Mouse (Mus musculus): ENCODE data around the gene Acss2. TPM values are rescaled to one million over a fixed set of nuclear protein-coding genes. Genes with fewer than 3 reads are reported as not detected.

Gene Acss2
- total RNA-seq, 2 experiments from 2014 or later: 56.2 to 61.6 TPM

- Histone ChIP-seq H3K27ac (no peak overlapping the region), H3K4me3 (no peak overlapping the region)
- no peak for DNase-seq (ENCODE audit: extremely low spot score in 1 of 2, low spot score in 2 of 2)
- TF ChIP-seq CTCF (IDR thresholded peaks at IDR 0.05): no peak
- intact Hi-C loops (cut with DNase I): no loop called here
Measured at GRCm38 (mm10) chr2:155633731-155634130, 116.0 kb downstream of the Acss2 start.

DNA sequence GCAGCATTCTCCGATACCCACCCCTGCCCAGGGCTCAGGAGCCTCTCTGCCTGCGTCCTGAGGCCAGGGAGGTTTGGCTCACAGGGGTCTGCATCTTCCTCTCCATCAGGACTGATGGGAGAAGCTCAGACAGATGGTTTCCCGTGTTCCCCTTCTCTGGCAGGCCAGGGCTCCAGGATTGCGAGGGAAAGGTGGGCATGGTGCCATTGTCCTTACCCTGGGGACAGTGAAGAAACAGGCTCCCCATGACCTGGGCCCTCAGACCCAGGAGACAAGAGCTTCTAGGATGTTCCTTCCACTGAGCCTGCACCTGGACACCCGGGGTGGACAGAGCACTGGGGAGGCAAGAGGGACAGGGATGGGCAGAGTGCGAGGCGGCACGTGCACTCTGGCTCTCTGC is 116.8 kb downstream of the Acss2 start:
- TF ChIP-seq CTCF (IDR thresholded peaks at IDR 0.05): no peak
- Histone ChIP-seq H3K27ac (no peak overlapping the region), H3K4me3 (no peak overlapping the region)
- no peak for DNase-seq (ENCODE audit: extremely low spot score in 1 of 2, low spot score in 2 of 2)
- intact Hi-C loops (cut with DNase I): no loop called here

Small RNA genes lying within 50 kb of the gene (microRNA-seq; reads per million reads assigned to microRNA genes)
- gene Mir499: 6.6 to 17.2 reads per million in 2 experiments

Other genes starting within 250 kb of the Acss2 start
- gene Map1lc3a, start 241.7 kb upstream of the Acss2 start, total RNA-seq (2021): 100 to 1,000 TPM; 313 to 317 TPM
- gene Pigu, start 160.5 kb upstream of the Acss2 start, total RNA-seq (2021): 10 to 100 TPM; 27.2 to 28.4 TPM
- 100 to 1,000 TPM; 135 to 147 TPM for gene Trp53inp2, start 136.9 kb upstream of the Acss2 start, total RNA-seq (2021)
- 10 to 100 TPM; 63.2 to 68.7 TPM for gene Ncoa6, start 44.1 kb upstream of the Acss2 start, total RNA-seq (2021)
- gene Ggt7, start 289 bp downstream of the Acss2 start, total RNA-seq (2021): 100 to 1,000 TPM; 124 to 126 TPM
- 10 to 100 TPM; 14.8 to 14.9 TPM for gene Gss, start 74.9 kb downstream of the Acss2 start, total RNA-seq (2021)
- gene Myh7b, start 93.3 kb downstream of the Acss2 start, total RNA-seq (2021): 10 to 100 TPM in 1 of 2 experiments, 1 to 10 TPM in 1; 7.1 to 10.9 TPM
- 100 to 1,000 TPM; 147 to 153 TPM for gene Trpc4ap, start 174.4 kb downstream of the Acss2 start, total RNA-seq (2021)
- gene Edem2, start 211.5 kb downstream of the Acss2 start, total RNA-seq (2021): 10 to 100 TPM; 18.7 to 19.2 TPM
- gene Gm17581, start 217.9 kb downstream of the Acss2 start, total RNA-seq (2021): not detected
- 1 to 10 TPM; 1.2 to 1.4 TPM for gene Procr, start 233.2 kb downstream of the Acss2 start, total RNA-seq (2021)

Measured in left cerebral cortex, adult 2 months (tissue).